Comparison of ENCODE assay signal across 21 mouse cellular contexts in the genomic region with DNA sequence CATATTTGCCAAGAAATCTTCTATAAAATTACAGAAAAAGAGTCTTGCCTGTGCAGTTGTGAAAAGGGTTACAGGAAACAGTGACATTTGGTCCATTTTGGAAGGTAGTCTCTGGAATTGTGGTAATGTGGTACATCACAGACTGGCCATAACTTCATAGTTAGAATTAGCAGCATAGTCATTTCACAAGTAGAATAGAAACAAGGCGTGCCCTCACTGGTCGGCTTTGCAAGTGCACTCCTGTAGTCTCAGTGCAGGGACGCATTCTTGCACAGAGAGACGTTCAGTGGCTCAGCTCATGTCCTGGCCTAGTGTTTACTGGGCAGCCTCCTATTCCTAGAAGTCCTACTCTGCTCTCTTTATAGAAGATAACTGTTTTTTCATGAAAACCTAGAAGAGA. TPM values are rescaled to one million over a fixed set of nuclear protein-coding genes. Genes with fewer than 3 reads are reported as not detected.
"Had no signal": no experiment of that assay in that cellular context is flagged by ENCODE, and none has a peak within 500 bp of the region (broad histone marks: within the 10 kb centered on the region; RNA-seq: fewer than 3 reads in every experiment).

No protein-coding gene starts in this region.

- H3K4me1 ChIP-seq: limb, embryonic 15.5 days; lung, embryonic 15.5 days; midbrain, embryonic 13.5 days; neural tube, embryonic 13.5 days had no signal

- ATAC-seq: intestine, embryonic 15.5 days; midbrain, embryonic 13.5 days; midbrain, embryonic 16.5 days had no signal

- H3K9me3 ChIP-seq: intestine, embryonic 15.5 days; limb, embryonic 12.5 days; limb, embryonic 15.5 days; lung, embryonic 15.5 days; megakaryocyte, embryonic 14.5 days; midbrain, embryonic 10.5 days; midbrain, embryonic 13.5 days; neural tube, embryonic 13.5 days; stomach, embryonic 15.5 days had no signal

- DNase-seq: kidney, postnatal 14 days; left cerebral cortex, postnatal 4 days; lung, adult 18-20 months; retina, postnatal 1 day; right cerebral cortex, postnatal 25 days; spleen, adult 18-20 months; thymus, postnatal 25 days had no signal

- H3K27me3 ChIP-seq: intestine, embryonic 15.5 days; limb, embryonic 12.5 days; limb, embryonic 15.5 days; lung, embryonic 15.5 days; megakaryocyte, embryonic 14.5 days; midbrain, embryonic 13.5 days; neural tube, embryonic 13.5 days; stomach, embryonic 15.5 days had no signal

- H3K27ac ChIP-seq: intestine, embryonic 15.5 days; limb, embryonic 12.5 days; limb, embryonic 15.5 days; liver, embryonic 14.5 days; lung, embryonic 15.5 days; midbrain, embryonic 10.5 days; midbrain, embryonic 13.5 days; neural tube, embryonic 13.5 days; stomach, embryonic 15.5 days had no signal

- H3K9ac ChIP-seq: intestine, embryonic 15.5 days; limb, embryonic 12.5 days; limb, embryonic 15.5 days; liver, embryonic 14.5 days; lung, embryonic 15.5 days; midbrain, embryonic 13.5 days; neural tube, embryonic 13.5 days; stomach, embryonic 15.5 days had no signal

- H3K4me2 ChIP-seq: intestine, embryonic 15.5 days; limb, embryonic 12.5 days; limb, embryonic 15.5 days; lung, embryonic 15.5 days; midbrain, embryonic 13.5 days; neural tube, embryonic 13.5 days; stomach, embryonic 15.5 days had no signal

- H3K4me3 ChIP-seq: intestine, embryonic 15.5 days; limb, embryonic 12.5 days; limb, embryonic 15.5 days; lung, embryonic 15.5 days; megakaryocyte, embryonic 14.5 days; midbrain, embryonic 10.5 days; midbrain, embryonic 13.5 days; myocyte; neural tube, embryonic 13.5 days; stomach, embryonic 15.5 days had no signal

RNA-seq across cellular contexts. Expression of gene Ppp1r1c, which starts 55.1 kb away (rescaled TPM):
- polyA plus RNA-seq: intestine, embryonic 15.5 days; large intestine, adult 2 months; liver, embryonic 14.5 days; myocyte; stomach, embryonic 15.5 days; thymus, postnatal 0 days had no signal
